Mouse (Mus musculus): Measurements from ENCODE around the gene Pex19.

The Pex19 gene

DNA sequence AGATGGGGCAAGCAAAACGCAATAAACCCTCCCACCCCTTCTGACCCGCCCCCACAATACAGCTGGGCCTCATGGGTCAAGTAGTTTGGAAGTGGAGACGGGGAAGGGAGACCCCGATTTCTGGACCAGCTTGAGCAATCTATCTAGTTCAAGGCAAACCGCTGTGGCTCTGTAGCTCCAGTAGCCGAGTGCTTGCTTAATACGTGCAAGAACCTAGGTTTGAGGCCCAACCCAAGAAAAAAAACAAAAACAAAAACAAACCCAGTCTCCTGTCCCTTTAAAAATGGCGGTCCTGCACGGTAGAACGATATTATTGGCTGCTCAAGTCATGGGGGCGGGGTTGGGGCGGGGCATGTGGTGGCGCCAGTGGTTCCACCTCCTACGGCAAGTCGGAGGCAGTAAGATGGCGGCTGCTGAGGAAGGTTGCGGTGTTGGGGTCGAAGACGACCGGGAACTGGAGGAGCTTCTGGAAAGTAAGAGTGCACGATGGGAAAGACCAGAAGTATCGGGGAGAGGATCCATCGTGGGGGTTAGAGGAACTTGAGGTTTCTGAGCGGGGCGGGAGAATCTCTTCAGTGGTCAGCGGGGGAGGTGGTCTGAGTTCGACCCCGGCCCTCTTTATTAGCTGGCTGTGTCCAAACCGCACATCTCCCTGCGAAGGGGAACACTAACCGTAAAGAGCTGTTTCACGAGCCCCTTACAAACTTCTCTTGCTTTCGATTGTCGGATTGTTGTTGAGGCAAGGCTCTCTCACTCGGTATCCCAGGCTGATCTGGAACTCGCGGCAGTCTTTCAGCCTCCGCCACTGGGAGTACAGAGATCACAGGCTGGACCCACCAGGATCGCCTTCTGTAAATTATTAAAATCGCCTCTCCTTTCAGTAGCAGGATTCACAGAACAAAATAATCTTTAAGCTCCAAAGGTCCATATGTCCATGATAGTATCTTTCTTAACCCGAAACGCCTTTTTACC, at the start of gene Pex19:
Gene Pex19, plus strand, starts transcription at position 380 of the 972 bp plus-strand sequence.
- peak; percentile 45 to 56 for DNase-seq (ENCODE audit: low spot score in 2 of 2)

DNA sequence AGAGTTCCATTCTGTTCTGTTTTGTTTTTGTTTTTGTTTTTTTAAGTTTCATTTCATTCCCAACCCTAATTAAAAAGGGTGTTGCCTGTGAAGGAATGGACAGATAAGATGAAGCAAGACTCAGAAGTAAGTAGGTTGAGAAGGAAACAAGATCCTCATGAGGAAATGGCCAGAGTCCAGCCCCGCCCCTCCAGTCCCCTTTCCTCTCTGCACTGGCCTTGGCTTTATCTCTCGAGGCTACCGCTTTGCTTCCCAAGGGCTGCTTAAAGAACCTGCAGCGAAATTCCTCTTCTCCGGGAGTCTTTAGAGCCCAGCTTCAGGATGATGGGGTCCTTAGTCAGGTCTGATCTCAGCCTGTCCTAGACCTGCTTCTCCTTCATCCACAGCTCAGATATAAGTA, 48.6 kb upstream of the Pex19 start:
- no peak for DNase-seq (ENCODE audit: low spot score in 2 of 2)

DNA sequence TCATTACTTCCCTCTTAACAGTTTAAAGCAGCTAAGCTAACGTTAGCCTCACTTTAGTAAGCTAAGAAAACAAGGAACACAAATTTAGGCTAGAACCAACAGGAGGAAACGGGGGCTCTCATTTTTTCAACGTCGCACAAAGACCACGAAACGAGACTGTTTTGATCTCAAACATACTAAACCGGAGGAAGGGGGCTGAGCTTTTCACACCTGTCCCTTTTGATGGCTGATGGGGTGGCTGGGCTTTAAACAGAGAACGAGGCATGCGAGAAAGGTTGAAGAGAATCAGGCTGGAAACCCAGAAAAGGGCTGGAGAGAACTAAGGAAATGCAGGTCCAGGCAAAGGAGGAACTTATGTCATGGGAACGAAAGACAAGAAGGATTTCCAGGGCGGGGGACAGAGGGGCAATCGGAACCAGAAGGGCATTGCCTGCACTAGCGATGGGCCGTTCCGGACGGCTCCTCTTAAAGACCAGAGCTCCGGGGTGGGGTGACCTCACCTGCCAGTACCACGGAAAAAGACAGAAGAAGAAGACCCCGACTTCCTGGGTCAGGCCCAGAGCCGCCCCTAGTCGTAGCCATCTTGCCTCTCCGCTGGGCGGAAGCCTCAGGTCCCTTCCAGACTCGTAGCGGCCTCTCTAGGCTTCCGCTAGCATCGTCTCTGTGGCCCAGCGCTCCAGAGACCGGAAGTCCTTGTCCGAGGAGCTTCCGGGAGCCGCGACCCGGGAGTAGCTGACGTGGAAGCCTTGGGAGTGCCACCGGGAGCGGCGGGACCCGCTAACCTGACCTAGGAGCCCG, 44.3 kb upstream of the Pex19 start, which contains the start of the genes Copa and Ncstn:
Gene Copa, plus strand, starts transcription at position 429 of the 798 bp plus-strand sequence.
Gene Ncstn, minus strand, starts transcription at position 695 of the 798 bp plus-strand sequence.
- DNase-seq (ENCODE audit: low spot score in 2 of 2): peak; percentile 87 to 88

DNA sequence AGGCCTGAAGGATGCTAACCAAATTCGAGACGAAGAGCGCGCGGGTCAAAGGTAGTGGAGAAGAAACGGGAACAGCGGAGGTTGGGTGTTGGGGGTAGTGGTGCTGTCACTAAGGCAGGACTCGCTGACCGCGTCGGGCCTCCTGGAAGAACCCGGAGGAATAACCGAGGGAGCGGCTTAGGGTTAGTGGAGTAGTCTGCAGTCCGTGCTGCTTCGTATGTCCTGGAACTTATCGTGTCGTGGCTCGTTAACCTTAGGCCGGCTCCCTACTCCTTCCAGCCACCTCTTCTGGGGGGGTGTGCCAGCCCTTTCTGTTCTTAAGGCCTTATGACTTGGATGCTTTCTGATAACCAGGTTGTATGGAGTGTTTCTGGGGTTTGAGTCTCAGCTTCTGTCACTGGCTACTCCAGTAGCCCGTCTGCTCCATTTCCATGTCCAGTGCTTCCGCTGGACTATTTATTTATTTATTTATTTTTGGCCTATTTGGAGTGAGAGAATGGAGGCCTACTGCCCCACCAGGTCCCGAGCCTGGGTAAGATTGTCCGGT, 43.6 kb upstream of the Pex19 start:
- no peak for DNase-seq (ENCODE audit: low spot score in 2 of 2)

DNA sequence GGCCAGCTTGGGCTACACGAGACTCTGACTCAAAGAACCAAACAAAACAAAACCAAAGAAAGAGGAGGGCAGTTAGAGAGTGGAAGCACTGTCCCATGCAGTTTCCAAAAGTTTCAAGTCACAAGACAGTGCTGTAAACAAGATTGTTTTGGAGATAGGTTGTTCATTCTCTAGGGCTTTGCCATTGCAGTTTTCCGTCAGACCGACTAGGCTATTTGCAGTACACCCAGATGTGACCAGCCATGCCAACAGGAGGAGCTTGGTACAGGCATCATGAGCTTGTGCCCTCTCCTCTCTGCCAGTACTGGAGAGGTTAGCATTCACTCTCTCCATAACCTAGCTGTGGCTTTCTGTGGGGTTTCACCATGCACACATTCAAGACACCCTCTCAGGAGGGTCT, 33.0 kb upstream of the Pex19 start:
- DNase-seq (ENCODE audit: low spot score in 2 of 2): no peak

DNA sequence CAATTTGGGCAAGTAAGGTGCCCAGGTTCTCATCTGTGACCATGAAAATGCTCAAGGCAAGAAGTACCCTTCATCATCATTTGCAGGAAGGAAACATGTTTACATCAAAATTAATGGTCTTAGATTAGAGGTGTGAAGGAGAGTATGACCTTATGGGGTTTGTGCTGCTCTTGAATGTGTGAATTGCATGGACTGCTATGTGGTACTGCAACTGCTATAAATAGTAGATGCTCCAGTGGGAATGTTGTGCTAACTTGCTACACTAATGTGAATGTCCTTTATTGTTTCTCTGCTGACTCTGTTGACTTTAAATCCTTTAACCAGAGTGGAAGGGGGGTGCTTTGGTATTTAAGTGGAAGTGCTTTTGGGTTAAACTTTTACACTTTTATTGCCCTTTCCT, 32.3 kb upstream of the Pex19 start:
- DNase-seq (ENCODE audit: low spot score in 2 of 2): no peak

DNA sequence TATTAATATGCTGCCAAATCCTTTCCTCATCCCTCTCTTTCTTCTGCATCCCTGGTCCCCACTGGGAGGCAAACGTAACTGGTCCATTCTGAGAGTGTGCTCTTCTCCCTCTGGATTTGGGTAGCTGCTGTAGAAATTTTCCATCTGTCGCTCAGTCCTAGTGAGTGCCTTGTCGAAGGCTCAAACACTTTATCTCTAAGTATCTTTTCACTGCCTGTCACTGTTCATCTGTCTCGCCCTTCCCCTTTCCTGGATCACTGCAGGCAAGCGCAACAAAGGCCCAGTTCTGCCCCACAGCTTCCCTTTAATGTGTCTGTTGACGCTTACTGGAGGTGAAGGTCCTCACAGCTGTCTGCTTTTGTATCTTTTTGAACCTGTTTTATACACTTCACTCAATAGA, 31.4 kb upstream of the Pex19 start:
- no peak for DNase-seq (ENCODE audit: low spot score in 2 of 2)

GRCm38 (mm10) chr1:172099325-172100033, 27.1 kb upstream of the Pex19 start:
- DNase-seq (ENCODE audit: low spot score in 2 of 2): no peak

DNA sequence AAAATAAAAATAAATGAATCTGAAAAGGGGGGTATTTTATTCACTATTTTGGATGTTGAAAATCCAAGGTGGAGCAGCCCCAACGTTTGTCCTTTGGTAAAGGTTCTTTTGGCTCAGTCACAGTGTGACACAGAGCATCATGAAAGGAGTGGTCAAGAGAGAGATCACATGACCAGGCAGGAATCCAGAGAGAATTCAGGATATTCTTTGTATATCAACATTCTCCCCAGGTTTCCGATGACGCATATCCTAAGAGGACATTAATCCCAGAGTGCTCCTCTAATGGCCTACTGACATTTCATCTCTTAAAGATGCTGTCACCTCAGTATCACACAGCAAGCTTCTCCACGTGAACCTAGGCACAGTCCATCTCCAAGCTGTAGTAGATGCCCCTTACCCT, 22.9 kb upstream of the Pex19 start:
- no peak for DNase-seq (ENCODE audit: low spot score in 2 of 2)

GRCm38 (mm10) chr1:172105101-172105500, 21.5 kb upstream of the Pex19 start:
- DNase-seq (ENCODE audit: low spot score in 2 of 2): no peak

GRCm38 (mm10) chr1:172107777-172108477, 18.6 kb upstream of the Pex19 start:
- no peak for DNase-seq (ENCODE audit: low spot score in 2 of 2)

GRCm38 (mm10) chr1:172116948-172117347, 9.6 kb upstream of the Pex19 start:
- DNase-seq (ENCODE audit: low spot score in 2 of 2): no peak

DNA sequence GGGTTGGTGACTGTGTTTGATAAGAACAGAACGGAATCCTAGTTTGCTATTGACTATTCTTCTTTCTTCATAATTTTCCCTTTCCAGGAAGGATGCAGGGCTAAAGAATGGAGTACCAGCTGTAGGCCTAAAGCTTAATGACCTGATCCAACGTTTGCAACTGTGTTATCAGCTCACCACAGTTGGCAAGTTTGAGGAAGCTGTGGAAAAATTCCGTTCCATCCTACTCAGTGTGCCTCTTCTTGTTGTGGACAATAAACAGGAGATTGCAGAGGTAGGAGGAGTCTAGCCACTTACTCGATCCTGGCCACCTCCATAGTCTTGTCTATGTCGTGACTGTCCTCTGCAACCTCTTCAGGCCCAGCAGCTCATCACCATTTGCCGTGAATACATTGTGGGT, 7.5 kb upstream of the Pex19 start:
- DNase-seq (ENCODE audit: low spot score in 2 of 2): no peak

DNA sequence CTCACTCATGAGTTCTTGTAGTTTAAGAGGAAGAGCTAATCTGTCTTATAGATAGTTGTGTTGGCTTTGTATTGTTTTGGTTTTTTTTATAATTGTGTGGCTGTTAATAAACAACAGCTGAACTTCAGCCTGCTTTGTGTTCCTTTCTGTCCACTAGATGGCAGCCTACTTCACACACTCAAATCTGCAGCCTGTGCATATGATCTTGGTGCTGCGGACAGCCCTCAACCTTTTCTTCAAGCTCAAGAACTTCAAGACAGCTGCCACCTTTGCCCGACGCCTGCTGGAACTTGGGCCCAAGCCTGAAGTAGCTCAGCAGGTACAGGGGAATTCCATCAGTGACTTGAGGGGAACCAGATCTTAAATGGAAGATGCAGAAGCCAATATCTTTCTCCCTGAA, 6.8 kb upstream of the Pex19 start:
- no peak for DNase-seq (ENCODE audit: low spot score in 2 of 2)

GRCm38 (mm10) chr1:172122671-172123070, 3.9 kb upstream of the Pex19 start:
- DNase-seq (ENCODE audit: low spot score in 2 of 2): no peak

GRCm38 (mm10) chr1:172124572-172124971, 2.0 kb upstream of the Pex19 start:
- DNase-seq (ENCODE audit: low spot score in 2 of 2): no peak

DNA sequence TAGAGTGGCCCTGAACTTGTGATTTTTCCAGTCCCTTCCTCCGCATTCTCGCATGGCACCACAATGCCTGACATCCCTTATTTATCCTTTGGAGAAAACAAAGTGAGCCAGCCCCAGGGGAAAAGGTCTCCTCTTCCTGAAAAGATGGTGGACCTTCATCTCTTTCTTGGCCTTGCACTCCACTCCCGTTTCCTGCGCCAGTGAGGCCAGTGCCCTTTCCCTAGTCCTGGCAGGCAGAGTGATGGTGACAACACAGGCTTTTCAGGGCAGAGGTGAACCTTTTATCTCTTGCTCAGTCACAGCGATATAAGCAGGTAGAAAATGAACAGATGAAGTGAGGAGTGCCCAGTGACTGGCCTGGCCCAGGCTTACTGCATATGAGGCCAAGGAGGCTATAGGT, 932 bp downstream of the Pex19 start:
- DNase-seq (ENCODE audit: low spot score in 2 of 2): no peak

DNA sequence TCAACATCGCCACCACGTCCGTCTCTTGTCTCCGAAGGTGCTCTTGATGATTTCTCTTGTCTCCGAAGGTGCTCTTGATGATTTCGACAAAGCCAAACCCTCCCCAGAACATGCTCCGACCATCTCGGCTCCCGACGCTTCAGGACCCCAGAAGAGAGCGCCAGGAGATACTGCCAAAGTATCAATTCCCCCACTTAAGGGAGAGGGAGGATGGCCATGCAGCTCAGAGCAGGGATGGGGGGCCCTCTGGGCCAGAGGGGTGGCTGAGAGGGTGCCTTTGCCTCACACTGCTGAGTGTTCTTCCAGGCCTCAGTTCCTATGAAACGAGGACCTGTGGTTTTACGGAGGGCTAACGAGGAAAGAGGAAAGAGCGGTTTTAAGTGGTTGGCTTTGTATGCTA, 2.0 kb downstream of the Pex19 start:
- DNase-seq (ENCODE audit: low spot score in 2 of 2): no peak

DNA sequence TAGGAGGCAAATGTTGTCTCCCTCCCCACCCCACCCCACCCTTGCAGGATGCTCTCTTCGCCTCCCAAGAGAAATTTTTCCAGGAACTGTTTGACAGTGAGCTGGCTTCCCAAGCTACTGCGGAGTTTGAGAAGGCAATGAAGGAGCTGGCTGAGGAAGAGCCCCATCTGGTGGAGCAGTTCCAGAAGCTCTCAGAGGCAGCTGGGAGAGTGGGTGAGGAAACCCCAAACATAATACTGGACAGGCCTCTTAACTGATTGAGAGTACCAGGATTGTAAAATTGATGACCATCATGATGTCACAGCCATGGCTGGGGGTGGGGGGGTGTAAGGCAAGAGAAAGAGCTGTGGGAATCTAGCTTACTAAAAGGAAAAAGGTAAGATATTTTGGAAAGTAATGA, 2.6 kb downstream of the Pex19 start:
- peak in 1 of 2 experiments; percentile 18 for DNase-seq (ENCODE audit: low spot score in 2 of 2)

- no peak for DNase-seq (ENCODE audit: low spot score in 2 of 2)
These were observed 3.2 kb downstream of the Pex19 start for GRCm38 (mm10) chr1:172129780-172130179.

DNA sequence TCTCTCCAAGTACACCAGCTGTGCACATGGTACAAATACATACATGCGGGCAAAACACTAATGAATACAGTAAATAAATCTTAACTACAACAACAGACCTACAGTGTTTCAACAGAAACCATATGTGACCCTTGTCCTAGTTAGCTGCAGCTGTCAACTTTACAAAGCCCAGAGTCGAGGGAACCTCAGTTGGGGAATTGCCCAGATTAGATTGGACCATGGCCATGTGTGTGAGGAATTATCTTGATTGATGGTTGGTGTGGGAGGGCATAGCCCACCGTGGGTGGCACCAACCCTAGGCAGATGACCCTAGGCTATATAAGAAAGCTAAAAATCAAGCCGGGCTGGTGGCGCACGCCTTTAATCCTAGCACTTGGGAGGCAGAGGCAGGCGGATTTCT, 5.8 kb downstream of the Pex19 start:
- DNase-seq (ENCODE audit: low spot score in 2 of 2): no peak
